Mouse (Mus musculus): Measurements from ENCODE around the gene Ccdc85c. TPM values are rescaled to one million over a fixed set of nuclear protein-coding genes. Genes with fewer than 3 reads are reported as not detected.

Gene Ccdc85c
- total and polyA plus RNA-seq, 3 experiments = 14.0 to 32.4 (median 15.2) TPM

DNA sequence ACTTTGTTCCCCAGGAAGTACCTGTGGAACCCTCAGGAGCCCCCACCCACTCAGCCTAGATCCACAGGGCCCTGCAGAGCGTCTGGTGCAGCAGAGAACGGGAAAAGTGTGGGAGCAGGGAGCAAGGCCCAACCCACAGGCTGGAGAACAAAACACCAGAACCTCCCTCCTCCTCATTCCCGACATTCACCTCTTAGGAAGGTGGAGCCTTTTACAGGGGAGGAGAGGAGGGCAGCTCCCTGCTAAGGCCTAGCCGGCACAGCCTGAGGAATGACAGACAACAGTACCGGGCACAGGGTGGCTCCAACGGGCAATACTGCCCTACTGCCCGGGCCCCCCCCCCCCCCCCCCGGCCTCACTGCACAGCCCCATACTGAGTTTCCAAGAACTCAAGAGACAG, 51.9 kb downstream of the Ccdc85c start:
- no peak for DNase-seq (ENCODE audit: extremely low read depth)
- Histone ChIP-seq H3K4me1 (ENCODE audit: control insufficient read depth in 1 of 2, insufficient read depth in 2 of 2) (peaks cover 3 to 45% of the 10 kb centered on the region in 2 experiments; a peak in 2 of 4 replicates), H3K27ac (ENCODE audit: insufficient read depth, low read depth) (no peak overlapping the region), H3K4me2 (ENCODE audit: insufficient read depth, low read depth, poor library complexity, severe bottlenecking) (no peak overlapping the region), H3K27me3 (replicated peaks) (no peaks in the 10 kb centered on the region), H3K9ac (ENCODE audit: insufficient read depth, low read depth) (no peak overlapping the region), H3K4me3 (replicated peaks in 1 of 3; ENCODE audit: low read depth in 2 of 3, low read length in 2 of 3, poor library complexity in 1 of 3) (no peak overlapping the region), H3K9me3 (replicated peaks; ENCODE audit: low read length) (no peaks in the 10 kb centered on the region), H3K79me2 (replicated peaks; ENCODE audit: control insufficient read depth, extremely low read depth, insufficient read depth, poor library complexity, severe bottlenecking) (no peaks in the 10 kb centered on the region), H3K36me3 (replicated peaks in 1 of 2; ENCODE audit: control insufficient read depth in 1 of 2, insufficient read depth in 1 of 2, low read length in 1 of 2) (peaks cover 0 to 72% of the 10 kb centered on the region in 2 experiments)
- dilution Hi-C loops (cut with MboI; ENCODE audit: extremely low pct_ligation_motif_present, extremely low pct_unique_long_range_greater_than_20kb, low sequenced_read_pairs) (no loop called here), in situ Hi-C loops (cut with MboI; ENCODE audit: low pct_ligation_motif_present, low pct_unique_long_range_greater_than_20kb, low sequenced_read_pairs) (no loop called here)
- no peak for TF ChIP-seq ETS1 (conservative IDR thresholded peaks at IDR 0.05; ENCODE audit: low read depth, low read length)
- TF ChIP-seq IRF4 (IDR thresholded peaks at IDR 0.05; ENCODE audit: low read depth, low read length) = no peak
- no peak for TF ChIP-seq MAFK (IDR thresholded peaks at IDR 0.05; ENCODE audit: insufficient replicate concordance, low read length)
- no peak for TF ChIP-seq MAZ (IDR thresholded peaks at IDR 0.05; ENCODE audit: low read depth, low read length)
- no peak for TF ChIP-seq TBP (conservative IDR thresholded peaks at IDR 0.05; ENCODE audit: low read depth, low read length)
- no peak for TF ChIP-seq RAD21 (IDR thresholded peaks at IDR 0.05; ENCODE audit: low read depth, low read length)
- no peak for TF ChIP-seq USF1 (IDR thresholded peaks at IDR 0.05; ENCODE audit: low read depth, low read length)
- TF ChIP-seq NELFE (IDR thresholded peaks at IDR 0.05; ENCODE audit: low read depth, low read length) = no peak
- TF ChIP-seq TCF12 (IDR thresholded peaks at IDR 0.05; ENCODE audit: low read depth, low read length) = no peak
- no peak for TF ChIP-seq E2F4 (IDR thresholded peaks at IDR 0.05; ENCODE audit: insufficient replicate concordance, low read depth, low read length)
- no peak for TF ChIP-seq MYC (IDR thresholded peaks at IDR 0.05; ENCODE audit: low read depth, low read length)
- TF ChIP-seq POLR2AphosphoS2 (IDR thresholded peaks at IDR 0.05; ENCODE audit: low read depth, low read length) = no peak

DNA sequence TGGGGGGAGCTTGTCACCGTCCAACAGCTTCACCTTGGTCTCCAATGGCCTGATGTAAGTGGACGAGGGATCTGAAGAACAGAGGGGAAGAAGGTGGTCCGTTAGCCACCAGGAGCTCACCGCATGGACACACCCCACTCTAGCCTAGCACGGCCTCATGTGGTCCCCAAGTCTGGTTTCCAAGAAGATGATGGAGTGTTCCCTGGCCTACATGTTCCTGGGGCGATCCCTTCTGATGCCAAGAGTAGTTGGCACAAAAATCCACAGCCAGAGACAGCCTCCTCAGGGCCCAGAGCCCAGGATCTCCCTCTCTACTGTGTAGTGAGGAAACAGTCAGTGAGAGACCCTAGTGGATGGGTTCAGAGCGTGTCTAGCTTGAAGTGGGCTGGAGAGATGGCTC, 53.5 kb downstream of the Ccdc85c start:
- Histone ChIP-seq H3K79me2 (replicated peaks; ENCODE audit: control insufficient read depth, extremely low read depth, insufficient read depth, poor library complexity, severe bottlenecking) (no peaks in the 10 kb centered on the region), H3K27me3 (replicated peaks) (no peaks in the 10 kb centered on the region), H3K9ac (ENCODE audit: insufficient read depth, low read depth) (no peak overlapping the region), H3K27ac (ENCODE audit: insufficient read depth, low read depth) (no peak overlapping the region), H3K4me2 (ENCODE audit: insufficient read depth, low read depth, poor library complexity, severe bottlenecking) (no peak overlapping the region), H3K4me3 (replicated peaks in 1 of 3; ENCODE audit: low read depth in 2 of 3, low read length in 2 of 3, poor library complexity in 1 of 3) (no peak overlapping the region), H3K4me1 (ENCODE audit: control insufficient read depth in 1 of 2, insufficient read depth in 2 of 2) (peaks cover 3 to 40% of the 10 kb centered on the region in 2 experiments; a peak in 2 of 4 replicates), H3K36me3 (replicated peaks in 1 of 2; ENCODE audit: control insufficient read depth in 1 of 2, insufficient read depth in 1 of 2, low read length in 1 of 2) (peaks cover 0 to 70% of the 10 kb centered on the region in 2 experiments), H3K9me3 (replicated peaks; ENCODE audit: low read length) (no peaks in the 10 kb centered on the region)
- in situ Hi-C loops (cut with MboI; ENCODE audit: low pct_ligation_motif_present, low pct_unique_long_range_greater_than_20kb, low sequenced_read_pairs) = no loop called here
- DNase-seq (ENCODE audit: extremely low read depth) = no peak
- TF ChIP-seq POLR2AphosphoS2 (IDR thresholded peaks at IDR 0.05; ENCODE audit: low read depth, low read length) (no peak), JUND (conservative IDR thresholded peaks at IDR 0.05; ENCODE audit: low read depth, low read length) (no peak), SMC3 (IDR thresholded peaks at IDR 0.05; ENCODE audit: low read depth, low read length) (no peak)
- dilution Hi-C loops (cut with MboI; ENCODE audit: extremely low pct_ligation_motif_present, extremely low pct_unique_long_range_greater_than_20kb, low sequenced_read_pairs) = no loop called here

DNA sequence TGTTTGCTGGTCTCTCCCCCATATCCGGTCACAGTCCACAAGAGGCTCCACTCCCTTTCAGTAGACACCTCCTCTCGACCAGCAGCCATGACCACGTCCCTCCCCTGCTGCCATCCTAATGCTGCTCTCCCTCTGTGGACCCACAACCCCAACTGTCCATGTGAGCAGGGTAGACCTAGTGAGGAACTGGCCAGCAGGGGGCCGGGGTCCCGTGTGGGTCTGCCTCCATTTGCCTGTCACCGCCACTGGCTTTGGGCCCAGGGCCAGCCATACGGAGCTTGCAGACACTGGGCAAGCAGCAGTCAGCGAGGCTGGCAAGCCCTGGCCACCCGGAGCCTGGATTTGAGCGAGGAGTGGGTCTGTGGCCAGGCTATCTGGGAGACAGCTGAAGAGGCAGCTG, 54.0 kb downstream of the Ccdc85c start:
- no peak overlapping the region for H3K9ac ChIP-seq (ENCODE audit: insufficient read depth, low read depth)
- dilution Hi-C loops (cut with MboI; ENCODE audit: extremely low pct_ligation_motif_present, extremely low pct_unique_long_range_greater_than_20kb, low sequenced_read_pairs) = no loop called here
- peaks cover 3 to 40% of the 10 kb centered on the region in 2 experiments; a peak in 2 of 4 replicates for H3K4me1 ChIP-seq (ENCODE audit: control insufficient read depth in 1 of 2, insufficient read depth in 2 of 2)
- peaks cover 0 to 70% of the 10 kb centered on the region in 2 experiments for H3K36me3 ChIP-seq (replicated peaks in 1 of 2; ENCODE audit: control insufficient read depth in 1 of 2, insufficient read depth in 1 of 2, low read length in 1 of 2)
- H3K79me2 ChIP-seq (replicated peaks; ENCODE audit: control insufficient read depth, extremely low read depth, insufficient read depth, poor library complexity, severe bottlenecking) = no peaks in the 10 kb centered on the region
- no peaks in the 10 kb centered on the region for H3K9me3 ChIP-seq (replicated peaks; ENCODE audit: low read length)
- no peak for DNase-seq (ENCODE audit: extremely low read depth)
- H3K27me3 ChIP-seq (replicated peaks) = no peaks in the 10 kb centered on the region
- in situ Hi-C loops (cut with MboI; ENCODE audit: low pct_ligation_motif_present, low pct_unique_long_range_greater_than_20kb, low sequenced_read_pairs) = no loop called here
- no peak overlapping the region for H3K4me2 ChIP-seq (ENCODE audit: insufficient read depth, low read depth, poor library complexity, severe bottlenecking)
- no peak overlapping the region for H3K27ac ChIP-seq (ENCODE audit: insufficient read depth, low read depth)
- no peak for TF ChIP-seq POLR2AphosphoS2 (IDR thresholded peaks at IDR 0.05; ENCODE audit: low read depth, low read length)
- TF ChIP-seq RAD21 (IDR thresholded peaks at IDR 0.05; ENCODE audit: low read depth, low read length) = no peak
- TF ChIP-seq ZNF384 (IDR thresholded peaks at IDR 0.05; ENCODE audit: low read depth, low read length) = no peak
- TF ChIP-seq UBTF (IDR thresholded peaks at IDR 0.05; ENCODE audit: low read depth, low read length) = no peak
- TF ChIP-seq CTCF (conservative IDR thresholded peaks at IDR 0.05 in 1 of 2, IDR thresholded peaks at IDR 0.05 in 1 of 2; ENCODE audit: low read depth in 2 of 2, low read length in 2 of 2) = 0 out of 4 replicates have a peak, but pooled peaks of 1 of the 2 experiments have one; percentile 15
- no peak overlapping the region for H3K4me3 ChIP-seq (replicated peaks in 1 of 3; ENCODE audit: low read depth in 2 of 3, low read length in 2 of 3, poor library complexity in 1 of 3)

All from CH12.LX (cell line).